Mouse (Mus musculus): ENCODE measurements around the gene Nenf. TPM values are rescaled to one million over a fixed set of nuclear protein-coding genes. Genes with fewer than 3 reads are reported as not detected.

Nenf gene
- total RNA-seq, 2 experiments from 2014 or later, result 71.3 to 76.4 TPM

DNA sequence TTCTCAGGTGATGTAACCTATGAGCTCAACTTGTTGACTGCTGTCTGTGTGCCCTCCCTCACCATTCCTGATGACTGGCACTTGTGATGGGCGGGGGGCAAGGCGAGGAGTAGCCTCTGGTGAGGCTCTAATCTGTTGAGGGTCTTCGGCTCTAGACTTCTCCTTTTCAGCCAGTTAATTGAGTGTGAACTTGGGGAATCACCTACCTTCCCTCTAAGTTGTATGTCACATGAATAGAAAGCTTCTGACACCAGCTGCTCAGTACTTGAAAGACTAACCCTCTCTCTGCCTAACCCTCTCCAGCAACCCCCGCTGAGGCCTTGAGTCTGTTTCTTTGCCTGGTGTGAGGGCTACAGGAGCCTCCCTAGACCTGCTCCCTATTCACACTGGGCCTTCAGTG is 39.7 kb downstream of the Nenf start:
- H3K27ac ChIP-seq, result no peak overlapping the region
- H3K4me3 ChIP-seq, result no peak overlapping the region
- intact Hi-C loops (cut with DNase I), result loop anchor here (5.0 to 10.0 kb wide), 4 partner anchors 91 to 334 kb away; partner anchors contain the start of gene Batf3
- no peak for TF ChIP-seq CTCF (IDR thresholded peaks at IDR 0.05)
- DNase-seq (ENCODE audit: extremely low spot score in 1 of 2, low spot score in 2 of 2), result no peak

- intact Hi-C loops (cut with DNase I), result loop anchor here (5.0 to 10.0 kb wide), 4 partner anchors 90 to 333 kb away; partner anchors contain the start of gene Batf3
- TF ChIP-seq CTCF (IDR thresholded peaks at IDR 0.05), result no peak
- no peak overlapping the region for H3K27ac ChIP-seq
- DNase-seq (ENCODE audit: extremely low spot score in 1 of 2, low spot score in 2 of 2), result no peak
- H3K4me3 ChIP-seq, result no peak overlapping the region
Observed at GRCm38 (mm10) chr1:191277549-191278059, 40.4 kb downstream of the Nenf start.

DNA sequence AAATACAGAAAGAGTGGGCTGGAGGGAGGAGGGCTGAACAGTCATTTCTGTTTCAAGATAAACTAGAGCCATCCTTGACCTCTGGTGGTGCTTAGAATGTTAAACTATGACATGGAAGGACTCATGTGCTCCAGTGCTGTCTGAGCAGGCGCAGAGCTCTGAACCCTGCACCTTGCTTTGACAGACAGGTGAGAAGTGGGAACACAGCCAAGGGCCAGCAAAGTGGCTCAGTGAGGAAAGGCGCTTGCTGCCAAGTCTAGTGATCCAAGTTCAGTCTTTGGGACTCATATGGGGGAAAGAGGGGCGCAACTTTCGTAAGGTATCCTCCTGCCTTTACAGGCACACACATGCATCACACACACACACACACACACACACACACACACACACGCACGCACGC is 41.8 kb downstream of the Nenf start:
- no peak overlapping the region for H3K4me3 ChIP-seq
- intact Hi-C loops (cut with DNase I), result loop anchor here (5.0 to 10.0 kb wide), 4 partner anchors 89 to 331 kb away; partner anchors contain the start of gene Batf3
- H3K27ac ChIP-seq, result no peak overlapping the region
- DNase-seq (ENCODE audit: extremely low spot score in 1 of 2, low spot score in 2 of 2), result no peak
- no peak for TF ChIP-seq CTCF (IDR thresholded peaks at IDR 0.05)

DNA sequence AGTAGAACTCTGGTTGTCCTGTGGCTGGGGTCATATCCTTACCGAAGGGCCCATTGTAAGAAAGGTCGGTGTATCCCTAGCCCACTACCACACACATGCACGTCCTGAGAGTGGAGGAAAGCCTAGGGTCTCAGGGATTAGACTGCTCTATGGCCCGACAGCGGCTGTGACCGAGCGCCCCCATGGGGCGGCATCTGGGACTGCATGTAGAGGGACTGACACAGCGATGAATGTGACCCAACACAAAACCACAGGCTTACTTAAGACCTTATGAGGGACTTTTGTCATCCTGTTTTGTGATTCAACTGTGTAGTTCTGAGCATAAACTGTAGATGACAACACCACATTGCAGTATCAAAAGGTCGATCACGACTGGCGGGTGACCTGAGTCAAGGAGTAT is 42.5 kb downstream of the Nenf start:
- Histone ChIP-seq H3K27ac (no peak overlapping the region), H3K4me3 (no peak overlapping the region)
- intact Hi-C loops (cut with DNase I), result loop anchor here (5.0 to 10.0 kb wide), 4 partner anchors 88 to 331 kb away; partner anchors contain the start of gene Batf3
- TF ChIP-seq CTCF (IDR thresholded peaks at IDR 0.05), result peak; percentile 85
- peak; percentile 61 to 70 for DNase-seq (ENCODE audit: extremely low spot score in 1 of 2, low spot score in 2 of 2)

DNA sequence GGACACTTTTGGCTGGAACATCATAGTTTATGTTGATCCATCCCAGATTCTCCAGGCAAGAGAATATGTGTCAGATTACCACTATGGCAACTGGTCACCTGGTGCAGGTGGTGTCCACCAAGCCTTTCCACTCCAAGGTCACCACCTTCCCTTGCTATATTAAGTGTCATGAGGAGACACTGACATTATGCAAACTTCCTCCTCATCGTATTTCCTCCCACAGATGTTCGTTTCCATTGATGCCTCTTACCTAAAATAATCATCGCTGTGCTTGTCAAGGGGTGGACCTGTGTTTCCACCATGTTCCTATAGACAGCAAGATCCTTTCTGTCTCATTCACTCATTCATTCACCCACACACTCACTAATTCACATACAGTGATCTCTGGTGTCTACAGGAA is 45.3 kb downstream of the Nenf start:
- no peak for DNase-seq (ENCODE audit: extremely low spot score in 1 of 2, low spot score in 2 of 2)
- no peak for TF ChIP-seq CTCF (IDR thresholded peaks at IDR 0.05)
- no peak overlapping the region for H3K4me3 ChIP-seq
- intact Hi-C loops (cut with DNase I), result loop anchor here (10.0 kb wide), 1 partner anchor 328 kb away; no protein-coding TSS in a partner anchor
- H3K27ac ChIP-seq, result no peak overlapping the region

GRCm38 (mm10) chr1:191269648-191269952 is 48.4 kb downstream of the Nenf start:
- no peak for TF ChIP-seq CTCF (IDR thresholded peaks at IDR 0.05)
- peak in 1 of 2 experiments; percentile 16 for DNase-seq (ENCODE audit: extremely low spot score in 1 of 2, low spot score in 2 of 2)
- Histone ChIP-seq H3K4me3 (no peak overlapping the region), H3K27ac (no peak overlapping the region)
- intact Hi-C loops (cut with DNase I), result no loop called here

DNA sequence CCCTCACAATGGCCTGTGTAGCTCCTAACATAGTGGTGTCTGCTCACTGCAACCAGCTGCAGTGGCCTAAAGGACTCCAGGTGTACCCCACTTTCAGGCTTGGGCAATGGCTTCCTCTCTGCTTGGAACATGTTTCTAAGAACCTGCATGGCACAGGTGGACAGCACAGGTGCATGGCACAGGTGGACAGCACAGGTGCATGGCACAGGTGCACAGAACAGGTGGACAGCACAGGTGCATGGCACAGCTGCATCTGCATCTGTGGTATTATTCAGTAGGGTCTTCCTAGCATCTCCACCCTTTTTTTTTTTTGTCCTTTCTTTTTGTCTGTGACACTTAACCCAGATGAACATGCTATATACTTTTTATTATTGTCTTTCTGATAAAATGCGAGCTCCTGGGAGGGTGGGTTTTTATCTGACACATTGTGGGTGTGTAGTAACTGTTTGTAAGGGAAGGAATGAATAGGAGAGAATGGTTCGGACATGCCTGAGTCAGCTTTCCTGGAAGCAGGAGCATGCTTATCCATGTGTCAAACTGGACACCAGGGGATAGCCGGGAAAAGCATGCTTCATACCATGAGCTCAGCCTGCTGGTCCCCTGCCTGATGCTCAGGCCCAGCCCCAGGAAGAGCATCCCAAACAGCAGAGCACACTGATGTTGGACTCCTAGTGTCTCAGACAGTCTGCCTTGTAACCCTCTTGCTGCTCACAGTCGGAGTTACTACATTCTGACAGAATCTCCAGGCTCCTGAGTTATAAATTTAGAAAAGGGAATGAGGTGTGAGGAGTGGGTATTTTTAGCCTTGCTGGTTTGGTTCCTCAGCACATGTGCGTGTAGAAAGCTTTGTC is 49.0 kb downstream of the Nenf start:
- DNase-seq (ENCODE audit: extremely low spot score in 1 of 2, low spot score in 2 of 2), result no peak
- Histone ChIP-seq H3K27ac (0 out of 2 replicates have a peak overlapping the region, but pooled peaks have one; percentile 26), H3K4me3 (no peak overlapping the region)
- no peak for TF ChIP-seq CTCF (IDR thresholded peaks at IDR 0.05)
- intact Hi-C loops (cut with DNase I), result no loop called here

DNA sequence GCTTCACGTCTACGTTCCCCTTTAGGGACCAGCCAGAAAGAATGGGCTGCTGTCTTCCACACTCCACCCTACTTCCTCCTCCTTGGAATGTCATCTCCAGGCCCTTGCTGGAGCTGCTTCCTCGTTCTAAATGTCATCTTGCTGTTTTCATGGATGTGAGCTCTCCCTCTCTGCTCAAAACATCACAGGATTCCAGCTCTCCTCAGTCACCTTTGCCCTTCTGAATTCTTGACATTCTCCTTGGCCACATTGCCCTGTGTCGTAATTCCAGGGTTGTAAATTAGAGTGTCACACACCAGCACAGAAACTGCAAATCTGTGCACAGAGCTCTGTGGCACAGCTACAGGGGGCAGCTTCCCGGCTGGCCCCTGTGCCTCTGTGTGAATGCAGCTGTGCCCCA is 50.1 kb downstream of the Nenf start:
- intact Hi-C loops (cut with DNase I), result no loop called here
- H3K27ac ChIP-seq, result no peak overlapping the region
- TF ChIP-seq CTCF (IDR thresholded peaks at IDR 0.05), result no peak
- no peak for DNase-seq (ENCODE audit: extremely low spot score in 1 of 2, low spot score in 2 of 2)
- no peak overlapping the region for H3K4me3 ChIP-seq

DNA sequence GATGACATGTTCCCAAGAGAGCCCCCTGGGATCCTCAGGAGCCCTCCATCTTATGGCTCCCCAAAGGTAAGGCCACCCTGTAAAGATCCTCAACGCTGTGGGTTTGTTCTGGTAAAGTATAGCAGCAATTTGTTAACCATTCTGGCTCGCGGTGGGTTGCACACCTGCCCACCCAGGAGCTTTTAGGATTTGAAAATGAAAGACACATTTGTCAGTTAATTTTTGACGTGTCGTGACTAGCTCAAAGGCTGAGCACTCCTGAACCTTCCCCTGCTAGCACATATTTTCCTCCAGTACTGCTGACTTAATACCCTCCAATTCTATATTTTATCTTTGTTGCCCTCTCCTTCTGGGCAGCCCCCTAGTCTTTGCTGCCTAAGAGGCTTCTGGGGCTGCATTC is 50.8 kb downstream of the Nenf start:
- no peak overlapping the region for H3K27ac ChIP-seq
- DNase-seq (ENCODE audit: extremely low spot score in 1 of 2, low spot score in 2 of 2), result no peak
- H3K4me3 ChIP-seq, result no peak overlapping the region
- no peak for TF ChIP-seq CTCF (IDR thresholded peaks at IDR 0.05)
- intact Hi-C loops (cut with DNase I), result no loop called here

DNA sequence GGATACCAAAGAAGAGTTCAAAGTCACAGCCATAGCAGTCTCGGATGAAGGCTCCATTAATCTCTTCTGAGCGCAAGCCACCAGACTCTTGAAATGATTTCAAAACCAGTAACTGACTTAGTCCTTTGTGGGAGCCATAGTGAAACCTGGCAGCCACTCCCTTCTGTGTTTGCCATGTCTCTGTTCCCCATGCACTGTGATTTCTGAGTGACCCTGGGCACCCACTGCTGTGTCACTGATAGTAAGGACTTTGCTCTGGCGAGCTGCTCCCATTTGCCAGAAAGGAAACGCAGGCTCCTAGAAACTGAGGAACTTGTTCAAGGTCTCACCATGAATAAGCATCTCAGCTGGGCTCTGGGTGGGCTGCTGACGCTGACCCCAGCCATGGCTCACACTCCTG is 54.5 kb downstream of the Nenf start:
- no peak for TF ChIP-seq CTCF (IDR thresholded peaks at IDR 0.05)
- intact Hi-C loops (cut with DNase I), result no loop called here
- Histone ChIP-seq H3K27ac (no peak overlapping the region), H3K4me3 (no peak overlapping the region)
- no peak for DNase-seq (ENCODE audit: extremely low spot score in 1 of 2, low spot score in 2 of 2)

GRCm38 (mm10) chr1:191261861-191262260 is 56.1 kb downstream of the Nenf start:
- intact Hi-C loops (cut with DNase I), result no loop called here
- H3K27ac ChIP-seq, result no peak overlapping the region
- H3K4me3 ChIP-seq, result no peak overlapping the region
- DNase-seq (ENCODE audit: extremely low spot score in 1 of 2, low spot score in 2 of 2), result no peak
- no peak for TF ChIP-seq CTCF (IDR thresholded peaks at IDR 0.05)

- Histone ChIP-seq H3K27ac (no peak overlapping the region), H3K4me3 (no peak overlapping the region)
- intact Hi-C loops (cut with DNase I), result no loop called here
- TF ChIP-seq CTCF (IDR thresholded peaks at IDR 0.05), result no peak
- DNase-seq (ENCODE audit: extremely low spot score in 1 of 2, low spot score in 2 of 2), result no peak
Observed at GRCm38 (mm10) chr1:191259661-191260060, 58.3 kb downstream of the Nenf start.

Measured in left cerebral cortex, adult 2 months (tissue).